Mouse (Mus musculus) layer of hippocampus, postnatal 14 days (tissue): ENCODE measurements around the gene Il10rb. TPM values are rescaled to one million over a fixed set of nuclear protein-coding genes. Genes with fewer than 3 reads are reported as not detected.
A peak's percentile ranks its signal among the peaks of the same experiment; 100 is the strongest.

Experiments used
- DNase-seq, 2 experiments: peaks; one replicate each; pipeline ENCODE4 v3.0.0; 2021 to 2022; ENCODE audit warnings: low spot score in 2 of 2, mixed read lengths in 1 of 2
- total RNA-seq, 2 experiments: library from RNA; stranded (reverse); gene quantifications; 2 replicates each; pipeline ENCODE4 v1.2.3; 2021

The Il10rb gene
- total RNA-seq, 2 experiments from 2014 or later, result 7.1 to 10.3 TPM

GRCm38 (mm10) chr16:91381606-91382005 is 24.4 kb upstream of the Il10rb start:
- DNase-seq, result no peak

GRCm38 (mm10) chr16:91382261-91382790 is 23.6 kb upstream of the Il10rb start:
- DNase-seq, result no peak

DNA sequence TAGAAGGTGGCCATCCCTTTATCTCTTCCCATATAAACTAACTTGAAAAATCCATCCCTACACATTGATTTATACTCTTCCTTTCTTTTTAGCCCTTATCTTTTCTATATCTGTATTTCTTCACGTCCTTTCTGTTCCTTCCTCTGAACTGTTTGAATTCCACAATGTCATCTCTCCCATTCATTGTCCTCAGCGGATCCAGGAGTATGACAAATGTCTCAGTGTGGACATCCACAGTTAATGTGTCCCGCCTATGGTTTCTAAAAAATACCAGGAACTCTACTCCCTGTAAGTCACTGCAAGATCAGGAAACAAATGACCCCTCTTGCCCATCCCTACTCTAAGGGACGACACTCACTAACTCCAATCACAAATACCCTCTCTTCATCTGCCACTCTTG is 21.7 kb upstream of the Il10rb start:
- no peak for DNase-seq

- DNase-seq, result no peak
Observed at GRCm38 (mm10) chr16:91385621-91386020, 20.3 kb upstream of the Il10rb start.

DNA sequence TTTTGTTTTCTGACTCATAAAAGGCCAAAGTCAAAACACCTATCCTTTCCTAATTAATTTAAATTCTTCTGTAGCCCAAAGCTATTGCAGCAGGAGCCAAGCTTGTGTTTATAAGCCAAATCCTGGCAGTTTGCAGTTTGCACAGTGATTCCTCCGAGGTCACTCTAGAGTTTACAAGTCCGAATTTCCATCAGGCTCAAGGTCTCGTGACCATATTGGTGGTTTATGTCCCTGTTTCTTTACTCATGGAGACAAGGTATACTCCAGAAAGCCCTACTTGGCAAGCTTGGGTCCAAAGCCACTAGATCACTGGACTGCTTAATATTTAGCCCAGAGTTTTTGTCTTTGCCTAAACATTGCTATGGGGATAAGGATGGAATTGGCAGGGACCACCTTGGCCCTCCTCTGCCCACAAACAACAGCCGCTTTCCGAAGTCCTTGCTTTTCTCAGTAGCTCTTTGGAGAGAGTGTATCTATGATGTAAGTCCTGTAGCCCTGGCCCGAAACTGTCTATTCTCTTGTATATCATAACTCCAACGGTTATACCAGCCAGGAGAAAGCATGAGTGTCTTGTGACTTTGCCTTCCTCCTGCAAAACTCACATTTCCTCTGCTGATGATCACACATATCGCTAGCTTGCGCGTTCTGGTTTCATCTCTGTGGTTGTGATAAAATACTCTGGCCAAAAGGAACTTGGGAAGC is 19.4 kb upstream of the Il10rb start:
- no peak for DNase-seq

DNA sequence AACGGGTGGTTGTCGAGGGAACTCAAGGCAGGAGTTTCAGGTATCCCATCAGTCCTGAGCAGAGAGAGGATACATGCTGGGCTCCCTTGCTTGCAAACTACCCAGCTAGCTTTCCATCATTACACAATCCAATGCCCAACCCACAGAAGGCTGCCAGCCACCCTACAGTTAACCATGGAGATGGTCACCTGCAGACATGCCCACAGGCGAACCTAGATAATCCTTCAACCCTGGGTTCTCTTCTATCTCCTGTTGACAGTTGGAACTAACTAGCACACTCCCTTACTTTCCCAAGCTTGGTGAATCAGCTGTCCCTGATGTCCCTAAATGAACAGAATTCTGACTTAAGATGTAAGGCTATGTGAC is 18.9 kb upstream of the Il10rb start:
- no peak for DNase-seq

DNA sequence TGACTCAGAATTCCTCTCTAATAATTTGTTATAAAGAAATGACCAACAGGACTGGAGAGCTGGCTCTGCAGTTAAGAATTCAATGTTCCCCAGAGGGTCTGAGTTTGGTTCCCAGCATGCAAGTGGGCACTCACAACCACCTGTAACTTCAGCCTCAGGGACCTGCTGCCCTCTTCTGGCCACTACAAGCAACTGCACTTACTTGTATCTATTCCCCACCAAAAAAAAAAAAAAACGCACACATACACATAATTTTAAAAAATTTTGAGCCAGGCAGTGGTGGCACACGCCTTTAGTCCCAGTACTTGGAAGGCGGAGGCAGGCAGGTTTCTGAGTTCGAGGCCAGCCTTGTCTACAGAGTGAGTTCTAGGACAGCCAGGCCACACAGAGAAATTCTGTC is 15.9 kb upstream of the Il10rb start:
- DNase-seq, result no peak

DNA sequence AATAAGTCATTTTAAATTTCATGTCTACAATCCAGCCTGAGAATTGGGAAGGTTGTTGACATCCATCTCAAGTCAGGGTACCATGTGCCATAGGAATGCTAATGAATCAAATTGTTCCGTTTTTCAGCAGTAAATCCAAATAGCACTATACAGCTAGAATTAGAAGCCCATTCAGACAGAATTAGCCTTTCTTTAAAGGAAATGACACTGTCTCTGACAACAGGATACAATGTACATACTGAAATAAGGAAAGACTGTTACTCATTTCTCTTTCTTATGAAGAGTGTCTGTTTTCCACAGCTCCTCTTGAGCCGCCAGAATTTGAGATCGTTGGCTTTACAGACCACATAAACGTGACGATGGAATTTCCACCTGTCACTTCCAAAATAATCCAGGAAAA is 14.5 kb upstream of the Il10rb start, which contains the start of gene Gm21970:
Gene Gm21970 (plus strand): TSS at position 301 of the 400 bp plus-strand sequence.
- no peak for DNase-seq

DNA sequence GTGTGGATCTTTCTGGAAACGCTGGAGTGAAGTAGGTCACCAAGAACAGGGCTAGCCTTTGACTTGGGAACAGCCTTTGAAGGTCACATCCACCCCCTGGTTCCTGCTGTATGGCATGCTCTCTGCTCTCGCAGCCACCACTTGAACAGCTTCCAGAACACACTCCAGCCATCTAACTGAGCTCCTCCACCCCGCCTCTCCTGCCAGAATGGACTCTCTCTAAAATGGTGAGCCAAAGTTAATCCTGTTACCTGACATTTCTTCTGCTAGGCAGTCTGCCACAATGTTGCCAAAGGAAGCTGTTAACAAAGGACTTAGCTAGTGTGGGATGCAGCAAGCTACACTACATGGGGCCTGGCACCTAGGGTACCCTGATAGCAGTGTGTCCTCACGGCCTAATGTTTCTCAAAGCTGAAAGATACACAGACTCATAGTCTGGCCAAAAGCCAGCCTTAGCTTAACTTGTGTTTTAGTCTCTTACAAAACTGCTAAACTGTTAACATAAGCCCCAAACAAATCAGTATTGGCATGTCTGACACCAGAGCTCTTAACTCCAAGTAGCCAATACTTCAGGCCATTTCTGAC is 11.0 kb upstream of the Il10rb start:
- no peak for DNase-seq

DNA sequence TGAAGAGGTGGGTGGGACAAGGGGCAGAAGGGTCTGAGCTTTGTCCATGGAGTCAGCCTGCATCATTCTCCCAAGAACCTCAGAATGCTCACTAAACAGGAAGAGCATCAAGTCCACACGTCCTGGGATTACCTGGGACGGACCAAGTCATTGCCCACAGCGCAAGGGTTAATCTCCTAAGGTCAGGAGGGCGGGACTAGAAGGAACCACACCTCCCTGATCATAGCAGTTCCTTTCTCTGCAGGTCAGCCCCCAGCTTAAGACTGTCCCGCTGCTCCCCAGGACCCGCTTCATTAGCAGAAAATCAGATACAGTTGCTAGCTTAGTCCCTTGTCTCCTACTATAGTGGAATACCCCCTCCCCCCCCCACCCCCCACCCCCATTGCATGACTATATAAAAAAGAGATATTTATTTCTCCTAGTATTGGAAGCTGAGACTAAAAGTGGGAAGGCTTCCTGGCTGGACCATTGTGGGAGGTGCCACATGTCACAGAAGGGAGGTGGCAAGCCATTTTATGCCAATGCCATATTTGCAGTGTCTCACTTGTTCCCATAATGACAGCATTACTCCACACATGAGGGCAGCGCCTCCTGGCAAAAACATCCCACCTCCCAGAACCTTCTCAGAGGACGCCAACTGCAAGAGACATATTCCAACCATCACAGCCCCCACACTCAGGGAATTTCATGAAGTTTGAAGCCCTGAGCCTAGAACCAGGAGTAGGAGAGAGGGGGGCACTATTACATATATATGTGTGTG is 10.2 kb upstream of the Il10rb start:
- peak in 1 of 2 experiments; percentile 31 for DNase-seq

DNA sequence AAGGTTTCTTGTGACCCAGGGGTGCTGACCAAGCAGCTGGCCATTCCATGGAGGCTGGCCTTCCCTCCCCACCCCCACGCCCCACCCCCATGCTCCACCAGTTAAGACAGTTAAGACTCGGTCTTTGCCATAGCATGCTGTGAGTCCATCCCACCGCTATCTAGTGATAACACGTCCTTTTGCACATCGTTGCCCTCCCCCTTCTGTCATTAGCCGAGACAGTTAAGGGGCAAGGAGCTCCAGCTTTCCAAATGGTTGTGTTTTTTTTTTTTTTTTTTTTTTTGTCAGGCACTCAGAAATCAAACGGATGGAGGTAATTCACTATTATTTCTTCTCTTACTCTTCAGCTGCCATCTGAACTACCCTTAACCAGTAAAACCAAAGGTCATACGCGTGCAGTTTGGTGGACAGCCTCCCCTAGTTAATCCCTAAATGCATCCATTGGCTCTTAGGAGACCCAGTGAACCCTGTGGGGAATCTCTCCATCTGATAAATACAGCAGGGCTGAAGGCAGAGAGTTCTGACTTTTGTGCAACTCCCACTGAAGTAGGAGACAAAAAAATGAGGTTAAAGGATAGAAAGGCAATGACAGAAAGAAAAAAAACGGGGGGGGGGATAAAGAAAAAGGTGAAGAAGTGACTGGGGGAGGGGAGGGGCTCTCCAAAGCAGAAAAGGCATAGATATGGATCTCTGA is 9.0 kb upstream of the Il10rb start:
- no peak for DNase-seq

DNA sequence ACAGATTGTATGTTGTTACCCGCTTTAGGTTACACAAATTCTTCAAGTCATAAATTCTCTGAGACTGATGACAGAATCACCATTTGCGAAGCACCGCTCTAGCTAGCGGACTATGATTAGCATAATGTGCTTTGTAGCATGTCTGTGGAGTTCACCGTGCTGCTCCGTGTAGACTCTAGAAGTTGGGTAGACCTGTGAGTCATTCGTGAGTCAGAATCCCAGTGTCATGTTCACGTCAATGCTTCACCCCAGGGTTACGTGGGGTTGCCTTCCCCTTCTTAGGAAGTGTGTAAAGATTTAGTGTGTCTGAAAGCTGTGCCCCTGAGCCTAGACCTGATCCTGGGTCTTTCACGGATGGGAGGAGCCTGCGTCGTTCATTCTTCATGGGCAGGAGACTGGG is 7.9 kb upstream of the Il10rb start:
- no peak for DNase-seq

GRCm38 (mm10) chr16:91398944-91399343 is 7.0 kb upstream of the Il10rb start:
- no peak for DNase-seq

- no peak for DNase-seq
Observed at GRCm38 (mm10) chr16:91401569-91402165, 4.3 kb upstream of the Il10rb start.

DNA sequence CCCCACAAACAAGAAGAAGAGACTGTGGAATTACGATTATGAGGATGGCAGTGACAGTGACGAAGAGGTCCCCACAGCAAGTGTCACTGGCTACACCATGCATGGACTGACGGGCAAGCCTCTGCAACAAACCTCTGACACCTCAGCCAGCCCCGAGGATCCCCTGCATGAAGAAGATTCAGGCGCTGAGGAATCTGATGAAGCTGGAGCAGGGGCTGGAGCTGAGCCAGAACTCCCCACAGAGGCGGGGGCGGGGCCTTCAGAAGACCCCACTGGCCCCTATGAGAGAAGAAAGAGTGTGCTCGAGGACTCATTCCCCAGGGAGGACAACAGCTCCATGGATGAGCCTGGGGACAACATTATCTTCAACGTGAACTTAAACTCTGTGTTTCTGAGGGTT is 2.2 kb upstream of the Il10rb start:
- DNase-seq, result no peak

DNA sequence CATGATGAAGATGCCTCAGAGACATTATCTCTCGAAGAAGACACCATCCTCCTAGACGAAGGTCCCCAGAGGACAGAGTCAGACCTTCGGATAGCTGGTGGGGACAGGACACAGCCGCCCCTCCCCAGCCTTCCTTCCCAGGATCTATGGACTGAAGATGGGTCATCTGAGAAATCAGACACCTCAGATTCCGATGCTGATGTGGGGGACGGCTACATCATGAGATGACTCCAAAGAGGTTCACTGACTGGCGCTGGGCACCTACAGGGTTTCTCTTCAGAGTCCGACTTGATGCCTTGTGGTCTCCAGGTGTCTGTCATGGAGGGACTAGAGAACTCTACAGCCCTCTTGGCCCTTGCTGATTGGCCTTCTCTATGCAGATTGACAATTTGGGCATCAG is 1.8 kb upstream of the Il10rb start:
- DNase-seq, result no peak

- DNase-seq, result no peak
Observed at GRCm38 (mm10) chr16:91404828-91405577, 961 bp upstream of the Il10rb start.

DNA sequence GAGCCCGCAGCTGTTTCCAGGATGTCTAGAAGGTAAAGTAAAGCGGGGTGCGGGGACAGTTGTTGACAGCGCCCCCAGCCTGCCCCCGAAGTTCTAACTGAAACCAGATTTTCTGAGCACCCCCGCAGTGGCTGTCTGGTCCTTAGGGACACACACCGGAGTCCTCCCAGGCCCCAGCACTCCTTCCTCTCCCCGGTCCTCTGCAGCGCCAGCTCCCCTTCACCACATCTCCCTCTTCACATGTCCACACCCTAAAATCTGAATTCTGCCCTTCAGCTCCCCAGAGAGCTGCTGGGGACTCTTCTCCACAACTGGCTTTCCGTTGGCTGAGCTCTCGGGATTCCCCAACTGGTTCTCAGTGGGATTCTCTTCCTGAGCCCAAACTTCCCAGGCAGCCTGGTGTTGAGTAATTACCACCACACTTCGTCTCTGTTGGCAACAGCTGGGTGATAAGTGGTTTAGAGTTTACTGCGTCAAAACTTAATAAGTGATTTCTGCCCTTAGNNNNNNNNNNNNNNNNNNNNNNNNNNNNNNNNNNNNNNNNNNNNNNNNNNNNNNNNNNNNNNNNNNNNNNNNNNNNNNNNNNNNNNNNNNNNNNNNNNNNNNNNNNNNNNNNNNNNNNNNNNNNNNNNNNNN is 739 bp downstream of the Il10rb start:
- peak in 1 of 2 experiments; percentile 19 for DNase-seq

DNA sequence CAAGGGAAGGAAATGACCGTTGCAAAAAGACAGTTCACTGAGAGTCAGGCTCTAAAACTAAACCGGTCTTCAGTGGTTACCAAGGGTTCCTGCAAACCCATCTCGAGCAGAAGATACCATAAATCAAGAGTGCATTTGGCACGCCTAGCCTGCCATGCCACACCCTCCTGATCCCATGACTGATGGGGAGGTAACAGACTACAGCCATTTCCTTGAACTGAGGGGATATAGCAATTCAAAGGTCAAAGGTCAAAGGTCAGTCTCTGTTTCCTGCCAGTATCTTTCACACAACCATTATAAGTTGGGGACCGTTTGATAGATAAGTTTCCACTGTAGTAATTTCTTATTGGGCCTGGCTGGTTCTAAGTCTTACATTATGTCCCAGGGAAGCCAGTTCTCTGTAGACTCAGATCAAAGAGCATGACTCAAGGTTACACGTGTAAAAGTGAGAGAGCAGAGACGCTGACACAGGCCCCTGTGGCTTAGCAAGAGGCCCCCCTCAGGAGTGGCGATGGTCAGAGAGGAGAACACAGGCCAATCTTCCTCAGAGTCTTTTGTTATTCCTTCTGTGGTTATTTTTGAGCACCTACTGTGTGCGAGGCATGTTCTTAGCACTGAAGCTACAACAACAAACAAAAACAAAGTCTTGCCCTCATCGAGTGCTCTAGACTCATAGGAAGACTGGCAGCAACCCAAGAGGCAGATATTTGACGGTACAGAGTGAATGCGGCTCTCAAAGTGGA is 7.3 kb downstream of the Il10rb start:
- no peak for DNase-seq
